Mouse (Mus musculus) midbrain, embryonic 15.5 days (tissue): ENCODE measurements at regions not wholly inside any gene's neighbourhood (a gene's known extent, or its start where the extent isn't known, plus 50 kb on each side); places are given as distances from the start of the nearest gene placed in this dataset.

Experiments used
- ATAC-seq: fragments of 200-750 bp; cut with Nextera tagmentation; replicated peaks from 2 replicates; pipeline ENCODE4 v1.8.0; 2017; ENCODE audit warnings: moderate TSS enrichment
- H3K27ac ChIP-seq: fragments of 300-500 bp; sonication (generic); 2 replicates; pipeline ENCODE4 v1.5.1; 2015; ENCODE audit warnings: mild to moderate bottlenecking, inconsistent platforms
- H3K27me3 ChIP-seq: fragments of 300-500 bp; sonication (generic); replicated peaks from 2 replicates; pipeline ENCODE4 v1.6.1; 2015; ENCODE audit warnings: inconsistent platforms
- H3K36me3 ChIP-seq: fragments of 300-500 bp; sonication (generic); replicated peaks from 2 replicates; pipeline ENCODE4 v1.6.1; 2015; ENCODE audit warnings: inconsistent platforms
- H3K4me1 ChIP-seq: fragments of 300-500 bp; sonication (generic); 2 replicates; pipeline ENCODE4 v1.6.1; 2015; ENCODE audit warnings: inconsistent platforms
- H3K4me2 ChIP-seq: fragments of 300-500 bp; sonication (generic); 2 replicates; pipeline ENCODE4 v1.6.1; 2015; ENCODE audit warnings: inconsistent platforms, mild to moderate bottlenecking, moderate library complexity
- H3K4me3 ChIP-seq: fragments of 300-500 bp; sonication (generic); 2 replicates; pipeline ENCODE4 v1.5.1; 2015; ENCODE audit warnings: mild to moderate bottlenecking, inconsistent platforms
- H3K9ac ChIP-seq: fragments of 300-500 bp; sonication (generic); 2 replicates; pipeline ENCODE4 v1.6.1; 2015; ENCODE audit warnings: mild to moderate bottlenecking, inconsistent platforms
- H3K9me3 ChIP-seq: fragments of 300-500 bp; sonication (generic); 2 replicates; pipeline ENCODE4 v1.6.1; 2016; ENCODE audit warnings: inconsistent platforms
- WGBS: fragments of 180-500 bp; shearing (Covaris S2); methylation state at CpG from one replicate; pipeline ENCODE4 v1.1.7; 2015; ENCODE audit warnings: mixed read lengths; 5-methylcytosine and 5-hydroxymethylcytosine counted together

GRCm38 (mm10) chr10:70336741-70337140, 91.8 kb downstream of the Slc16a9 start:
- H3K36me3 ChIP-seq: no peaks in the 10 kb centered on the region
- H3K4me1 ChIP-seq: no peaks in the 10 kb centered on the region
- H3K27me3 ChIP-seq: no peaks in the 10 kb centered on the region
- H3K27ac ChIP-seq: no peak overlapping the region
- ATAC-seq: no peak
- no peak overlapping the region for H3K4me2 ChIP-seq
- no peak overlapping the region for H3K9ac ChIP-seq
- 73% methylated on average over 1 of the region's 1 CpGs for WGBS
- H3K9me3 ChIP-seq: no peaks in the 10 kb centered on the region
- no peak overlapping the region for H3K4me3 ChIP-seq

- WGBS: 76% methylated on average over 5 of the region's 5 CpGs
- no peak overlapping the region for H3K9ac ChIP-seq
- no peaks in the 10 kb centered on the region for H3K27me3 ChIP-seq
- H3K4me3 ChIP-seq: no peak overlapping the region
- H3K9me3 ChIP-seq: no peaks in the 10 kb centered on the region
- ATAC-seq: no peak
- H3K27ac ChIP-seq: no peak overlapping the region
- H3K36me3 ChIP-seq: no peaks in the 10 kb centered on the region
- H3K4me1 ChIP-seq: no peaks in the 10 kb centered on the region
- H3K4me2 ChIP-seq: no peak overlapping the region
Measured at GRCm38 (mm10) chr10:70359421-70359820, 80.9 kb upstream of the Fam13c start.

DNA sequence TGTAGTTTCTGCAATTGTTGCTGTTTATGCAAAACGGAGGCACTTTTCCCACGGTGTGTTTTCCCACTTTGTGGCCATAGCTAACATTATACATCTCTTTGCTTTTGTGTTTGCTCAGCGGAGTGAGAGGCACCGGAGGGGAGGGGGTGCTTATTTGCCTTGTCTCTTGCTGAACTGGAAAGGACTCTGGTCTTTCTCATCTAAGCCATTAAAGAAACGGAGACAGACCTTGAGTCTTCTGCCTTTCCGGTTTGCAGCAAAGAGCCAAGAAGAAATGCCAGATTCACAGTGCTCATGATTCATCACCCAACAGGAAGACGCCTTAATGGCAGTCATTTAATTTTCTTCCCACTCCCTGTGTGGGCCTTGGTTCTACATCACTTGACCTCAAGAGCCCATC, 80.4 kb upstream of the Fam13c start:
- Histone ChIP-seq H3K9ac (no peak overlapping the region), H3K9me3 (no peaks in the 10 kb centered on the region), H3K4me3 (no peak overlapping the region), H3K4me1 (no peaks in the 10 kb centered on the region), H3K4me2 (no peak overlapping the region), H3K36me3 (no peaks in the 10 kb centered on the region), H3K27ac (no peak overlapping the region), H3K27me3 (no peaks in the 10 kb centered on the region)
- WGBS: 78% methylated on average over 7 of the region's 7 CpGs
- no peak for ATAC-seq

- ATAC-seq: no peak
- 80% methylated on average over 4 of the region's 4 CpGs for WGBS
- H3K4me3 ChIP-seq: no peak overlapping the region
- no peak overlapping the region for H3K9ac ChIP-seq
- H3K27ac ChIP-seq: no peak overlapping the region
- no peaks in the 10 kb centered on the region for H3K9me3 ChIP-seq
- H3K36me3 ChIP-seq: no peaks in the 10 kb centered on the region
- no peak overlapping the region for H3K4me2 ChIP-seq
- H3K27me3 ChIP-seq: no peaks in the 10 kb centered on the region
- H3K4me1 ChIP-seq: no peaks in the 10 kb centered on the region
Measured at GRCm38 (mm10) chr10:70363054-70363453, 77.2 kb upstream of the Fam13c start.

GRCm38 (mm10) chr10:70364218-70364975, 75.9 kb upstream of the Fam13c start:
- WGBS: 74% methylated on average over 14 of the region's 14 CpGs
- Histone ChIP-seq H3K27ac (no peak overlapping the region), H3K27me3 (no peaks in the 10 kb centered on the region), H3K4me2 (no peak overlapping the region), H3K4me1 (peaks cover 5% of the 10 kb centered on the region; the same call in 1 of the 2 replicates), H3K36me3 (no peaks in the 10 kb centered on the region), H3K9ac (no peak overlapping the region), H3K9me3 (no peaks in the 10 kb centered on the region), H3K4me3 (no peak overlapping the region)
- ATAC-seq: no peak

- H3K4me3 ChIP-seq: no peak overlapping the region
- no peak overlapping the region for H3K27ac ChIP-seq
- 87% methylated on average over 9 of the region's 9 CpGs for WGBS
- no peaks in the 10 kb centered on the region for H3K9me3 ChIP-seq
- H3K4me1 ChIP-seq: peaks cover 5% of the 10 kb centered on the region; the same call in 1 of the 2 replicates
- no peaks in the 10 kb centered on the region for H3K27me3 ChIP-seq
- ATAC-seq: no peak
- H3K36me3 ChIP-seq: no peaks in the 10 kb centered on the region
- H3K4me2 ChIP-seq: no peak overlapping the region
- H3K9ac ChIP-seq: no peak overlapping the region
Measured at GRCm38 (mm10) chr10:70364976-70365345, 75.3 kb upstream of the Fam13c start.

- 91% methylated on average over 9 of the region's 9 CpGs for WGBS
- no peak for ATAC-seq
- no peak overlapping the region for H3K4me2 ChIP-seq
- H3K9me3 ChIP-seq: no peaks in the 10 kb centered on the region
- H3K36me3 ChIP-seq: no peaks in the 10 kb centered on the region
- no peak overlapping the region for H3K27ac ChIP-seq
- no peaks in the 10 kb centered on the region for H3K27me3 ChIP-seq
- peaks cover 5% of the 10 kb centered on the region; the same call in 1 of the 2 replicates for H3K4me1 ChIP-seq
- H3K4me3 ChIP-seq: no peak overlapping the region
- H3K9ac ChIP-seq: no peak overlapping the region
Measured at GRCm38 (mm10) chr10:70365504-70365903, 74.8 kb upstream of the Fam13c start.

DNA sequence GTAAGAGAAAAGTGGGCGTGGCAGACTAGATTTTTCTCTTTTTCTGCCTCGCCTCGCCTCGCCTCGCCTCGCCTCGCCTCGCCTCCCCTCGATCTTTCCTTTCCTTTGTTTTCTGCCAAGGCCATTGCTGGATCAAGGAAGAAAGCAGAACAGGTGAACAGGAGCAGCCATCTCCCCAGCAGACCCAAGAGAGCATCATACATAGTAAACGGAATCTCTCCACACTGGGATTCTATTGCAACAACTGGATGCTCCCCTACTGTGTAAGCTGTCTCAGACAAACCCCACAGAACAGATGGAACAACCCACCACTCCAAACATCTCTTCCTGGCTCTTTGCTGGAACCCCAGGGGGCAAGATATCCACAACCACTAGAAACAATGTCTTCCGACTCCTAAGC, 72.4 kb upstream of the Fam13c start:
- H3K9ac ChIP-seq: no peak overlapping the region
- H3K4me1 ChIP-seq: peaks cover 5% of the 10 kb centered on the region; the same call in 1 of the 2 replicates
- H3K4me3 ChIP-seq: no peak overlapping the region
- H3K27ac ChIP-seq: no peak overlapping the region
- ATAC-seq: no peak
- H3K9me3 ChIP-seq: no peaks in the 10 kb centered on the region
- H3K4me2 ChIP-seq: no peak overlapping the region
- no peaks in the 10 kb centered on the region for H3K27me3 ChIP-seq
- H3K36me3 ChIP-seq: no peaks in the 10 kb centered on the region
- WGBS: 74% methylated on average over 11 of the region's 11 CpGs

DNA sequence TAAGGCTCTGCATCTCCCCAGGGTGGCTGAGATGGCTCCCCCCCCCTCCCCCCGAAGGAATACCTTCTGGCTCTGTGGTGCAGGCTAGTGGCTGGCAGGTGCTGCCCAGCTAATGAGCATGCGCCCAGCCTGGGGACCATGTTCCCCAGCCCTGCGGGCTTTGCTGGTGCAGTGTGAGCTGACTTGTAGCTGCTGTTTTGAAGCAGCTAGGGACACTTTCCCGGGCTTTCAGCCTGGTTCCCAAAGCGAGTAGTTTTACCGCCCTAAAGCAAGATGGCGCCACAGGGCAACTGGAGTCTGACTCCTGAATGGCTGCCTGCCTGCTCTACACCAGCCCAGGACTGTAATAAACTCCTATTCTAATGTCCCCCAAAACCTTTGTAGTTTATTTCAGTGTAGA, 71.6 kb upstream of the Fam13c start:
- 0 out of 2 replicates have a peak, but pooled peaks have one; percentile 37 for ATAC-seq
- Histone ChIP-seq H3K4me2 (no peak overlapping the region), H3K27me3 (no peaks in the 10 kb centered on the region), H3K27ac (no peak overlapping the region), H3K4me3 (no peak overlapping the region), H3K36me3 (no peaks in the 10 kb centered on the region), H3K4me1 (peaks cover 5% of the 10 kb centered on the region; the same call in 1 of the 2 replicates), H3K9me3 (no peaks in the 10 kb centered on the region), H3K9ac (no peak overlapping the region)
- 21% methylated on average over 7 of the region's 7 CpGs for whole genome bisulfite sequencing

GRCm38 (mm10) chr10:70372411-70373136, 67.7 kb upstream of the Fam13c start:
- Histone ChIP-seq H3K36me3 (no peaks in the 10 kb centered on the region), H3K27ac (no peak overlapping the region), H3K27me3 (no peaks in the 10 kb centered on the region), H3K4me2 (no peak overlapping the region), H3K9me3 (no peaks in the 10 kb centered on the region), H3K9ac (no peak overlapping the region), H3K4me1 (peaks cover 5% of the 10 kb centered on the region; the same call in 1 of the 2 replicates), H3K4me3 (no peak overlapping the region)
- 81% methylated on average over 6 of the region's 6 CpGs for WGBS
- ATAC-seq: no peak

GRCm38 (mm10) chr10:70373207-70373606, 67.1 kb upstream of the Fam13c start:
- Histone ChIP-seq H3K4me3 (no peak overlapping the region), H3K4me2 (no peak overlapping the region), H3K4me1 (peaks cover 5% of the 10 kb centered on the region; the same call in 1 of the 2 replicates), H3K27ac (no peak overlapping the region), H3K36me3 (no peaks in the 10 kb centered on the region), H3K27me3 (no peaks in the 10 kb centered on the region), H3K9ac (no peak overlapping the region), H3K9me3 (no peaks in the 10 kb centered on the region)
- WGBS: 89% methylated on average over 8 of the region's 8 CpGs
- ATAC-seq: no peak

DNA sequence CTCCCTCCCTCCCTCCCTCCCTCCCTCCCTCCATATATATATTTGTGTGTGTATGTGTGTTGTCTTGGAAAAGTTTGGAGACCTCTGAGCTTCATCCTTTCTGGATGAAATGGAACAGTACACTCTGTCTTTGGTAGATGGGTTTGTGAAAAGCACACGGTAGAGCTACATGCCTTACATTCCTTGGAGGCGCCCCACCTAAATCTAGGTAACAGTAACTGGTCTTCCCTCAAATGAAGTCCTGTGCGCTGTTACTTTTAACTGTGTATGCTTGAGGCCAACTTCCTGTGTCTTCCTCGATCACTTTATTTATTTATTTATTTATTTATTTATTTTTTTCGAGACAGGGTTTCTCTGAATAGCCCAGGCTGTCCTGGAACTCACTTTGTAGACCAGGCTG, 66.4 kb upstream of the Fam13c start:
- Histone ChIP-seq H3K27me3 (no peaks in the 10 kb centered on the region), H3K36me3 (no peaks in the 10 kb centered on the region), H3K4me1 (no peaks in the 10 kb centered on the region), H3K27ac (no peak overlapping the region), H3K9me3 (no peaks in the 10 kb centered on the region), H3K4me3 (no peak overlapping the region), H3K9ac (no peak overlapping the region), H3K4me2 (no peak overlapping the region)
- 91% methylated on average over 5 of the region's 5 CpGs for WGBS
- no peak for ATAC-seq

DNA sequence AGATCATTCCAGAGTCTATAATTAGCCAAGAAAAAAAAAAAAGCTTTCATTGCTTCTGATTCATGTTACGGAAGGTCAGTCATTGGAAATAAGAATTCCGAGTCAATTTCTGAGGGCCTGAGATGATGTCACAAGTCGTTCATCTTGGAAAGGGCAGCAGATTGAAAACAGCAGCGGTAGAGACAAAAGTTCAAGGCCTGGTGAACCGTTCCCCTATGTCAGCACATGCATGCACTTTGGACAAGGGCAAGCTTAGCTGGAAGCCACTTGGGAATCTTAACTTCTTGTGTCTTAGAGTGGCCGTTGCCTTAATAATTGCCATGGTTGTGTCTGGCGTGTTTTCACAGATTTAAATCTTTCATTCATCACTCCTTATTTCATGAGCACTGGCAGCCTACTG, 65.6 kb upstream of the Fam13c start:
- Histone ChIP-seq H3K27ac (no peak overlapping the region), H3K27me3 (no peaks in the 10 kb centered on the region), H3K4me2 (no peak overlapping the region), H3K36me3 (no peaks in the 10 kb centered on the region), H3K4me1 (no peaks in the 10 kb centered on the region), H3K9me3 (no peaks in the 10 kb centered on the region), H3K9ac (no peak overlapping the region), H3K4me3 (no peak overlapping the region)
- ATAC-seq: no peak
- WGBS: 89% methylated on average over 7 of the region's 7 CpGs
